Mouse (Mus musculus): ENCODE measurements around the gene Zfp804a.

Gene Zfp804a

DNA sequence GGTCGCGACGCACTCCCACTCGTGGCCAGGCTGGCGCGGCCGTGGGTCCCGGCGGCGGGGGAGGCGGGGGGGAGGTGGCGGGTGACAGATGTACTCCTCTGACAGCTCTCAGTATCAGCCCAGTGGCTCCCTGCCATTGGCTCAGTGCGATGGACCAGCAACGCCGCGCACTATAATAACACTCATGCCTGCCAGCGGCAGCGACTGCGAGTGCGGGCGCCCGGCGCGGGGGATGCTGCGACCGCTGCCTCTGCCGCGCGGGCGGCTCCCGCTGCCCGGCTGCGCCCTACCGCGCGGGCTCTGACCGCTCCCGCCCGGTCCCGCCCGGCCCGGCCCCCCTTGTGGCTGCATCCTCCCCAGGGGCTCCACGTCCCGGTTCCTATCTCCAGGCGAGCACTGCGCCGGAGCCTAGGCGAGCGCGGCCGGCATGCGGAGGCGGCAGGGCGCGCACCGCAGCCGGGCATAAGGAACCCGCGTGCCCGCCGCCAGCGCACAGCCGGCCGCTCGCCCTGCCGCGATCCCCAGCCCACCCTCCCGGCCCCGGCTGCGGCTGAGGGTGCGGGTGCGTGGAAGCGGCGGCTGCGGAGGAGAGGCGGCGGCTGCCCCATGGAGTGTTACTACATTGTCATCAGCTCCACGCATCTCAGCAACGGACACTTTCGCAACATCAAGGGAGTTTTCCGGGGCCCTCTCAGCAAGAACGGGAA is at the start of gene Zfp804a:
Gene Zfp804a (plus strand): TSS at position 38 of the 707 bp plus-strand sequence.
- DNase-seq (ENCODE audit: low spot score in 2 of 2): no peak

DNA sequence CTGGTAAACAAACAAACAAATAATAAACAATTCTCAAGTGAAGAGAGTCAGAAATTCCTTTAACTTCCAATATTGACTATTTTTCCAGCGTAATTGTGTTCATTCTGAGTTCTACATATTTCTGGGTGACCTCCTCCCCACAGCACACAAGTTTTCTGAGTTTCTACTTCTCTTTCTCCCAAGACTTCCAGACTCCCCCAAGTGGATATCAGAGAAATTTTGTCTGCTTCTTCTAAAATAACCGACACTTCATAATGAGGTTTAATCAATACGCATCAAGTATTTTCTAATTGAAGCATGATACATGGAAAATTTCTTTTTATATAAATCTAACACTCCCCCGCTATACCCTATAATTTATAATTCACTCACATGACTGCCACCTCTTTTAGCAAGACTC is 1.4 kb upstream of the Zfp804a start:
- no peak for DNase-seq (ENCODE audit: low spot score in 2 of 2)

DNA sequence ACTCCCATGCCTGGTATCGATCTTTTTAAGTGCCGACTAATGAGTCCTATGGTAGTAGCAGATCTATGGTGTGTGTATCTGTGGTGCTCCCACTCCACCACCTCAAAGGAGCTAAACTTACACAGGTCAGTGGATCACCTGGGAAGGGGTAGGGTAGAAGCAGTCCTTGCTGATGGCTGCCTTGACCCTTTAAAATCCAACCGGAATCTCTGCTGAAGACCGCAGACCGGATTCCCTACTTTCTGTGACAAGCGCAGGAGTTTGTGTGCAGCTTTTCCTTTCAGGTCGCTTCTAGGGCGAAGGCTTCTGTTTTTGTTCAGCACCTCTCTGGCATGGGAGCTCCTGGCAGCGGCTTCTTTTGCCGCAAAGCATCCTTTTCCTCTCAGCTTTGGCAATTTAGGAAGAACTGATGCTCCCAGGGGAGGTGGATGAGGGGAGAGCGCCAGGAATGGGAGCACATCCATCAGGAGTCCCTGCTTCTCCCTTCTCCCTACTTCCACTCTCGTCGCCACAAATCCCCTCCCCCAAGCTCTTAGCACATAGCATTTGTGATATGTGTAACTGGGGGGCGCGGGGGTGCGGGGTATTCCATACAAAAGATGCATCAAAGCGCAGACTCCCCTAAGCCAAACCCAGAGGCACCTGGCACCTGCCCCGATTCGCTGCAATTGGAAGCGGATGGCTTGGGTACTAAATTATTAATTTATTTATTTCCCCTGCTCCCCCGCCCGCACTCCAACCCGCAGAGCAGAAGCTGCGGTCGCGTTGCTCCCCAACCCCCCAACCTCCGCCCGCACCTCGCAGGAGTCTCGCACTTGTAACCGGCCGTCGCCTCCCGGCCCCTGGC is 461 bp upstream of the Zfp804a start:
- no peak for DNase-seq (ENCODE audit: low spot score in 2 of 2)

- no peak for DNase-seq (ENCODE audit: low spot score in 2 of 2)
Observed at GRCm38 (mm10) chr2:82054446-82054845, 1.4 kb downstream of the Zfp804a start.

- DNase-seq (ENCODE audit: low spot score in 2 of 2): no peak
Observed at GRCm38 (mm10) chr2:82064671-82065070, 11.6 kb downstream of the Zfp804a start.

GRCm38 (mm10) chr2:82067912-82068311 is 14.9 kb downstream of the Zfp804a start:
- no peak for DNase-seq (ENCODE audit: low spot score in 2 of 2)

DNA sequence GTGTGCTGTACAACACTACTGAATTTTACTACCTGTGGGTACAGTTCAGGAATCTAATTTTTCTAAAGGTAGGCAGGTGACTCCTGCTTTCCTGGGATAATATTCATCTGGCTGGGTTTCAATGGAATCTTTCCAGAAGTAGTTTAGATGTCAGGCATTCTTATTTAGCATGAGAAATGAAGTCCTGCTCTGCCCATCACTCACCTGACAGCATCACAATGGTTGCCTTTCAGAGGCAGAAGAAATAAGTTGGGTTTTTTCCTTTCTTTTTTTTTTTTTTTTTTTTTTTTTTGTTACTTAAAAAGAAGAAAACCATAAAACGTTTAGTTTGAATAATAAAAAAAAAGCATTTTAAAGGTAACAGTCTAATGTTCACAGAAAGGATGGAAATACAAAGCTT is 16.1 kb downstream of the Zfp804a start:
- DNase-seq (ENCODE audit: low spot score in 2 of 2): no peak

- no peak for DNase-seq (ENCODE audit: low spot score in 2 of 2)
Observed at GRCm38 (mm10) chr2:82076883-82077282, 23.9 kb downstream of the Zfp804a start.

GRCm38 (mm10) chr2:82078287-82078994 is 25.4 kb downstream of the Zfp804a start:
- no peak for DNase-seq (ENCODE audit: low spot score in 2 of 2)

- no peak for DNase-seq (ENCODE audit: low spot score in 2 of 2)
Observed at GRCm38 (mm10) chr2:82080678-82081077, 27.7 kb downstream of the Zfp804a start.

DNA sequence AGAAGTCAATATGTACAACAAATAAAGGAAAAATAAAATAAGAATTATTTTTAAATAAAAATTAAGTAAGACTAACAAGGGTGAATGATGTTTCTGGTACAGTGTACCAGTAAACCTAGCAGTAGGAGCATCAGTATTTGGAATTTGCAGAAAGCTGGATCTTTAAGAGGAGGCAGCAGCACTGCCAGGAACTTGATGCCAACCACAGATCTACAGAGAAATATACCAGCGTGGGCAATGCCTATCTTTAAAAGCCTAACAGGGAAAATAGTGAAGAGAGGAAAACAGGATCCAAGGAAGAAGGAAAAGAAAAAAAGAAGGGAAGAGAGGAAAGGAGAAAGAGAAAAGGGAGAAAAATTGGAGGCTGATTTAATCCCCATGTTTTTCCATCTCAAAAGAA is 60.1 kb downstream of the Zfp804a start:
- no peak for DNase-seq (ENCODE audit: low spot score in 2 of 2)

DNA sequence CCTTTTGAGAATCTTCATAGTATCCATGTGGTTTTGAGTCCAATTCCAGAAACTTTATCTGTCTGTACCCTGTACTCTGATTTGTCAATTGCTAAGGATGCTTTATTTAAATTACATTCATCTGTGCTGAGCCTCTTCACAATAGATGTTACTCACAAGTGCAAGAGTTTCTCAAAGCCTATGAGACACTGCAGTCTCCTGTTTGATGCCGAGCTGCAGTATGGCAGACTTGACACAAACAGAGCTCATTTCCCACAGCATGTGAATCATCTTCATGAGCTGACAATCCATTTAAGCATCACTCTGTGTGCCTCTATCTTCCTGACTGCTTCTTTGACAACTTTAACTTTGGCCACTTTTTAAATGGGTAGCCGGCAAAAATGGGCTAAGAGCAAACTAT is 60.6 kb downstream of the Zfp804a start:
- no peak for DNase-seq (ENCODE audit: low spot score in 2 of 2)

DNA sequence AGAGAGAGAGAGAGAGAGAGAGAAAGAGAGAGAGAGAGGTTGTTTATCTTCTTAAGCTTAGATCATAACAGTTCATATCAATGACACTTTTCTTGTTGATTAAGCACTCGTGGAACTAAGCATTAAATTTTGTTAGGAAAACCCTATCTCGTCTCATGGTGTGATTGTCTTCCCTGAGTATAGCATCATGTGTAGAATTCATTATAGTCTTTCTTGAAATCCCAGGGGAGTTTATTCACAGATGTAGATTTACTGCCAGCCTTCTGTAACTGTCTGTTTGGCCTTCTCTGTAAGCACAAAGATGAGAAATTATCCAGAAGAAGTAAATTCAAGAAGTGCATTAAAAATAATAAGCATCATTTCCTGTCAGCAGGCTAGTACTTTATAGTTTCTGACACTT is 66.6 kb downstream of the Zfp804a start:
- no peak for DNase-seq (ENCODE audit: low spot score in 2 of 2)

- no peak for DNase-seq (ENCODE audit: low spot score in 2 of 2)
Observed at GRCm38 (mm10) chr2:82178693-82179092, 125.7 kb downstream of the Zfp804a start.

DNA sequence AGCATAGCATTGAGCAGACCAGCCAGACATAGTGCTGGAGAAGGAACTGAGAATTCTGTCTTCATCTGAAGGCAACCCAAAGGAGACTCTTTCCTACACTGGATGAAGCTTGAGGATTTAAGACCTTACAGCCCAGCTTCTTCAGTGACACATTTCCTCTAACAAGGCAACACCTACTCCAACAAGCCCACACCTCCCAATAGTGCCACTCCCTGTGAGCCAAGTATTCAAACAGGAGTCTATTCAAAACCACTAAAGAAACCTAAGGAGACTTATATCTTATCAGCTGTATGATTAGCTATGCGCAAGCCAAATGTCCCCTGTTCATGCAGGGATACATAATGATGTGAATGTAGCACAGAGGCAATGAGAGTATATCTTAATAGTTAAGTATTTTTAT is 128.0 kb downstream of the Zfp804a start:
- DNase-seq (ENCODE audit: low spot score in 2 of 2): no peak

GRCm38 (mm10) chr2:82199901-82200300 is 146.9 kb downstream of the Zfp804a start:
- no peak for DNase-seq (ENCODE audit: low spot score in 2 of 2)

GRCm38 (mm10) chr2:82200616-82201015 is 147.6 kb downstream of the Zfp804a start:
- DNase-seq (ENCODE audit: low spot score in 2 of 2): no peak

DNA sequence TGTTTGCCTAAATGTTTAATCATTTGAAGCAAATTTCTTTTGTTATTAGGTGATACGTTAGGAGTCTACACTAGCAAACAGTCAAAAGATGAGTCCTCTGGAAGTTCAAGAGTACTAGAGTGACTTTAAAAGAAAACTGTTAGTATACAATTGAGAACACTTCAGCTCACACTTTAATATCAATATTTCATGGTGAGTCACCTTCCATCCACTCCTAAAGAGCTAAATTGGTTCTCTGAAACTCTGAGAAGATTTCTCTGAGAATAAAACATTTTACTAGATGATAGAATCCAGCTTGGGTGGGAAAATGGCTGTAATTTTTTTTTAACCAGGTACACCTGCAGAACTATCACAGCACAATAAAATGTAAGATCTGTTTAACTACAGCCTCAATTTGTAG is 157.6 kb downstream of the Zfp804a start:
- no peak for DNase-seq (ENCODE audit: low spot score in 2 of 2)

- no peak for DNase-seq (ENCODE audit: low spot score in 2 of 2)
Observed at GRCm38 (mm10) chr2:82211972-82212371, 158.9 kb downstream of the Zfp804a start.

GRCm38 (mm10) chr2:82217873-82218272 is 164.9 kb downstream of the Zfp804a start:
- no peak for DNase-seq (ENCODE audit: low spot score in 2 of 2)

DNA sequence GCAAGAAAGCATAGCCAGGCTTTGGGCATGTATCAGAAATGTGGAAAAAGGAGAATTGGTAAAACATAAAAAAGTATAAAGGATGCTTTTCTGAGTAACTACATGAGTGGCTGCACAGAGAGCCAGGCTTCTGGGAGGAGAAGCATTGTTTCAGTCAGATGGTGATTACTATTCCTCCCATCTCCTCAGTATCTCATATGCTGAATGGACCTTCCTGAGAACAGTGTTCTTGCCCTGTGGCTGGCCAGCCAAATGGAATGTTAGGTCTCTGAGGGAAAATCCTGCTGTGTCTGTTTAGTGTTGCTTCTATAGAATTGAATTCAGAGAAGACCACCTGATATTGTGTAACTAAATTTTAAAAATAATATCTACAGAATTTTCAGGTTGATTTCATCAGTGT is 193.0 kb downstream of the Zfp804a start:
- DNase-seq (ENCODE audit: low spot score in 2 of 2): no peak

DNA sequence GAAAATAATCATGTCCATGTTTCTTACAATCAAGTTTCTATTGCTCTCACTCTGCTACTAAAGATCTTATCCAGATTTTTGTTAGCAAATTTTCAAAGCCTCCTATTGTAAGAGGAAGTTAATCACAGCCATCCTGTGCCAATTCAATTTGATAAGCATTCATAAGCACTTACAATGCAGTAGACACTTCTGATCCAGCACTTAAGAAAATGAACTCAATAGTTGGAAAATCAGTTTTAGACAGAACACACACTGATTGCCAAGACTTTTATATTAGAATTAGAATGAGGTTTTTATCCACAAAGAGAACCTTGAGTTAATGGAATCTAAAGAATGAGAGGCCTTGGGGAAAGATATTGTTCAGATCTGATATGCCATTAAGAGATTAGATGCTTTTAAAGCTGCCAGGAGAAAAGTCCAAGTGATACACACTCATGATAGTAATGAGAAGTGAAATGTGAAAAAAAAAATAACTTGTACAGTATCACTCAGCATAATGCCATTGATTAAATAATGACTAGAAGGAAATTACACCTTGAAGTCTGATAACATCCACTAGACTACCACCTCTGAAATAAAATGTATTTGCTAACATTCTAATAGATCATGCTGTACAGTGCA is 194.0 kb downstream of the Zfp804a start:
- no peak for DNase-seq (ENCODE audit: low spot score in 2 of 2)
